Mouse (Mus musculus) spleen, adult 12 weeks (tissue): ENCODE results near the gene Ranbp1.

Source experiments
- DNase-seq: peaks from one replicate; pipeline ENCODE4 v3.0.0; 2022; ENCODE audit warnings: low spot score

Gene Ranbp1

DNA sequence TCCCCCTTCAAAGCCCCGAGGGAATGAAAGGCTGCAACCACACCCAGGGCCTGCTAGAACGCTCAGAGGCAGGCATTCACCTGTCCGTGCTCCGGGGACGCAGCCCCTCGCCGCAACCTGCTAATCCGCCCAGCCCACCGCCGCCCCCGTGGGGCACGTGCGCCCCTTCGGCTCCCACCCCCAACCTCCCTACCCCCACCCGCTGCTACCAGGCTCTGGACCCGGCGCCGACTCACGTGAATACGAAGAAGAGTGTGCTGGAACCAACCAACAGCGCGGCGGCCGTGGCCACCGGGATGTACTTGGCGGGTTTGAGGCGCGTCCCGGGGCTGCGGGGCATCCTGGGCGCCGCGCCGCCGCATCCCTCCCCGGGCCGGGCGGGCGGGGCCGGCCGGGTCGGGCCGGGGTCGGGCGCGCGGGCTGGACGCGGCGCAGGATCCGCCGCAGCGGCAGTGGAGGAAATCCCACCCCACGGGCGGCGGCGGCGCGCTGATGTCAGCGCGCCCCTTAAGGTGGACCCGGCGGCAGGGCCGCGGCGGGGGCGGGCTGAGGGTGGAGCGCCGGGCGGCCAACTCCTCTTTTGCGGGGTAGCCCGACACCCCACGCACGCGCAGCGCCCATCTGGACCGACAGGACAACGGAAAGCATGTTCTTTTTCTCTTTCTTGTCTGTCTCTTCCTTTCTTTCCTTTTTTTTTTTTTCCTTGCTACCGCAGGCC lies 13.7 kb downstream of the Ranbp1 start, which contains the start of gene Zdhhc8:
Gene Zdhhc8, minus strand, starts transcription at position 466 of the 718 bp plus-strand sequence.
- no peak for DNase-seq

DNA sequence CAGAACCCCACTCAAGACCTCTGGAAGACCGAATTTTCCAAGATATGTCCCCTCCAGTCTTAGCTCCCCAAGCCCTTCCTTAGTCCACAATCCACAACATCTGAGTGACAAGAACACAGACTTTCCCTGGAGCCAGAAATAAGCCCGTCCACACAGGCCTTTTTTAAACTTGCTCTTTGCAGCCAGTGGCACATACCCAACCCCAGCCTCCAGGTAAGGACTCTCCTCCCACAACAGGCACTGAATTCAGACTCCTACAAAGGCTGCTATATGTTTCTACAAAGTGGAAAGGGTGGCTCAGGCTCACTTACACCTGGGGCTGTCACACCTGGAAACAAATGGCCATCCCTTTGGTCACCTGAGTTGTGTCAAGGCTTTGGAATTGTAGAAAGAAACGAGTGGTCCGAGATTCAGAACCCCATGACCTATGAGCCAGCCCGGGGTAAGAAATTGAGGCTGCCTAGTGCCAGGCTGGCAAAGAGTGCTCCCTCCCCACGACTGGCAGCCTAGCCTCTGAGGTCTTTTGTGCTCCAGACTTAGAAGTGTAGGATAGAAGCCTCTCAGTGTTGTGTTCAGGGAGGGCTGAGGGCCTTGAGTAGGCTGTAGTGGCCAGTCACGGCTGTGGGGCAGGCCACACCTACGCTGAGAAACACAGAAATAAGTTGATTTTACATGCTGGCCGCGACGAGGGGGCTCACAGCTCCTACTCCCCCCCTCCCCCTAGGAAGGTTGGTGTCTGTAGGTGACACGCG lies 14.4 kb downstream of the Ranbp1 start:
- no peak for DNase-seq

DNA sequence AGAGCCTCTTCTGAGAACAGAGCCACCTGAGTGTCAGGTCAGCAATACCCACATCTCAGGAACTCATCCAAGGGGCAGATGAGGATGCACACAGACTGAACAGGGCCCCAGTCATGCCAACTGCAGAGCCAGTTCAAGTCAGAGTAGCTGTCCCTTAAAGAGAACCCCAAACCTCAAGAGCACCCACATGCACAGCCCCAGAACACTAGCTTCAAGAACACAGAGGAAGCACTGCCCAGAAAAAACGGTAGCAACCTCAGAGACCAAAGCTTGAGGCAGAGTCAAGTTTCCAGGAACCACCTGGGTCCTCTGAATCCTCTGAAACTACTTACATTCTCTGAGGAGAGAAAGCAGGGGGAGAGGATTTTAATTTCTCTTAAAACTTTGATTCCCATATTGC lies 15.1 kb downstream of the Ranbp1 start:
- no peak for DNase-seq

DNA sequence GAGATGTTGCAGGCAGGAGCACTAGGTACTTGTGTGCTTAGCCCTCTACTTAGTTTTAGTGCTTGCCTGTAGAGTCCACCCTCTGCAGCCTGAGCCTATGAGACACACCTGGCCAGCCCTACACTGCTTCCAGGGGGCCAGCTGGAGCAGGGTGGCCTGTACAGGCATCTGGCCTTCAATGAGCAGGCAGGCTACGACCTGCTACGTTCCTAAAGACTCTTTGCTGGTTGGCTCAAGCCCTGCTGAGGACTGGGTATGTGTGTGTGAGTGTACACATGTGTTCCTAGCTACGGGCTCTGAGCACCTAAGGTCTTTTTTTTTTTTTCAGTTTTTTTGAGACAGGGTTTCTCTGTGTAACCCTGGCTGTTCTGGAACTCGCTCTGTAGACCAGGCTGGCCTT lies 17.1 kb downstream of the Ranbp1 start:
- DNase-seq, result no peak

DNA sequence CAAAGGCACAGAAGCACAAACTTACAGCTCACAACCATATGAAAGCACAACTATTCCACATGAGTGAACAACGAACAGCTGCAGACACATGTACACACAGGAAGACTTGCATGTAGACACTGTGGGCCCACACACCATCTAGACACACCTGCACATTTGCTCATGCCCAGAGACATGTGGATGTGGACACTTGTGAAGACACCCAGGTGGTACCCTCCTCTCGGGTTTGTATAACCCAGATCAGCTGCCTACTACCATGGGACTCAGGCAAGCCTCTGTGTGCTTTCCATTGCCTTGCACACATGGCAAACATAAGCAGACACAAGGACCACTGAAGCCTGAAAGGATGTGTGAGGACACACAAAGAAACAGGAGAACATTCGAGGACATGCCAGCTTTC lies 17.5 kb downstream of the Ranbp1 start:
- no peak for DNase-seq

DNA sequence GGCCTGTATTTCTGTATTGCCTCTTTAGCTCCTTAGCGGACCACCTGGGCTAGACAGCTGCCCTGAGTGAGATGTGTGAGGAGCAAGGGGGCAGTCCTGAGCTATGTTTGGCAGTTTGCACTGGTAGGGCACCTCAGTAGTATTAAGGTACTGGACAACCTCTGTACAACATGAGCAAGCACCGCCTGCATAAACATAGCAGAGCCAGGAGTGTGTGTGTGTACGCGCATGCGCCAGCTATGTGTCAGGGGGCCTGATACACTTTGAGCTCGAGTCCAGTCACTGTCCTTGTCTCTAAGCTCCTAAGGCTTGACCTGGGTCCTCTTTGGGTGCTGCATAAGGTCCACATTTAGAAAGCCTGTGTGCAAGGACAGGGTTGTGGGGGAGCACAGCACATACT lies 17.9 kb downstream of the Ranbp1 start:
- no peak for DNase-seq

DNA sequence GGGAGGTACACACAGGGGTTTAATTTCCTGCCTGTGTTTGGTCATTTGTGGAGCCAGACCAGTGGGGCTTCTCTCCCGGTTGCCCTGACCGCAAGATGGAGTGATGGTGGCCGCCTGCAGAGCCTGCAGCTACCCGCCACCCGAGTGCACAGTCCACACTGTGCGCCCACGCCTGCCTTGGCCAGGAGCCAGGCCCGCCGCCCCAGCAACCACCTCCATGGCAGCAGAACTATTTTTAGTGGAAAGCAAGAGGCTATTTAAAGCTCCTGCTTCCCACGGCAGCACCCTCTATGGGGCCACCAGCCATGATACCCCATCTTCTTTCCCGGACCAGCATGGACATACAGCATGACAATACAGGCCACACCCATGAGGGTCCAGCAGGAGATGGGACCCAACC lies 18.9 kb downstream of the Ranbp1 start:
- no peak for DNase-seq

DNA sequence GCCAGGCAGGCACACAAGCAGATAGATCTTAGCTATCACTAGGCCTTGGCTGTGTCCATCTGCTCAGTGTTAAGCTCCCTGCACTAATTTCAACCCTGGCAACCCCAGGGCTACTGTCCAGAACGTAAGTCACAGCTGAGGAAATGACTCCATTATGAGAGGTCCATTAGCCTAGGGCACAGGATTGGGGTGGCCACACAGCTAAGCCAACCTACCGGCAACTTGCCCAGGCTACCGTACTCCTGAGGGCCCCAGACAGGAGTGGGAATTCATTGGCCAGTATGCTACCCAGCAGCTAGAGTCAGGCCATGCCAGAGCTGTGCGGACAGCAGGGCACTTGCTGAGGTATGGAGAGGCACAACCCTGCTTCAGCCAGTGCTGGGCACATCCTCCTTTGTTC lies 19.7 kb downstream of the Ranbp1 start:
- DNase-seq, result no peak

DNA sequence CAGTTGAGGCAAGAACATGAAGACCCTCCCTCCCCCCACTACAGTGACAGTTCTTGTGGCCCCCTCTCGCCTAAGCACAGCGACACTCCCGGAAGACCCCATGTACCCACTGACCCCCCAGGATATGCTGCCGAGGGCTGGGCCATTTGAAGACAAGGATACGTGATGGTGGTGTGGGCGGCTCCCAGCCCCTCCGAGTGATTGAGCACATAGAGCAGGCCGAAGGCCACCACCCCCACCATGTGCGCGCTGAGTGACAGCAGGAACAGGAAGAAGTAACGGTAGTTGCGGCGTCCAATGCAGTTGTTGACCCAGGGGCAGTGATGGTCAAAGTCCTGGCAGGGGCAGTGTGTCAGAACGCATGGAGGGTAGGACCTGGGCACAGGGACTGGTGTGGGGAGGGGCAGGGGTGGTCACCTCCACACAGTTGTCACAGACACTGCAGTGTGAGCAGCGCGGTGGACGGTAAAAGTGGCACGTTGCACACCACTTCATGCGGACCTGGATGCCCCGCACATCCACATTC lies 20.6 kb downstream of the Ranbp1 start:
- no peak for DNase-seq

DNA sequence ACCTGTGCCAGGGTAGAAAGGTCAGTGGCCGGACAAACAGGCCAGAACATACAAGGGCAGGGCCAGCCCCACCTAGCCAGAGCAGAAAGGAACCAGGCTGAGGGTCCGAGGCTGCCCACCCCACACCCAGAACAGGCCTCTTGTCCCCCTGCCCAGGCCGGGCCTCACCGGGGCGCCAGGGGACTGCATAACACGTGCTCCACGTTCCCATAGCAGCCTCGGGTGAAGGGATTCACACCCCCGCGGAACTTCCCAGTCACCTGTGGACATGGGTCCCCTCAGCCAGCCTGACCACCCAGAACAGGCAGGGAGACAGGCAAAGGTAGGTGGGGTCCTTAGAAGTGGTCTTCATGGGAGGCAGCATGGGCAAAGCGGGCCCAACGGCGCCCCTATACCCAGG lies 21.3 kb downstream of the Ranbp1 start:
- DNase-seq, result no peak

DNA sequence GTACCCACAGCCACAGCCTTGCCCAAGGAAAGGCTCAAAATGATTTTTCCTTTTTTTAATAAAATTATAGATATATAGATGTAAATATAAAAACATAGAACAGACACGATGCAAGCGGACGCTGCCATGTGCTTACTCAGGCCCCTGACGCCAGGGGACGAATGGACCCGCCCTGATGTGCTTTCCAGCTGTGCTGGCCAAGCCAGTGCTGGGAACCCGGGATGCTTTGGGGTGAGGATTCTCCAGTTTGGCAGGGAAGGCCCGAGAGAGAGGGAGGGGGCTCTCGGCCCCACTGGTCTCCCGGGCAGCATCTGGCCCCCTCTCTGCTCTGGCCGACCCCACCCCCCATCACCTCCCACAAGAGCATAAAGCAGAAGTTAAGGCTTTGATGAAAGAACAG lies 26.3 kb downstream of the Ranbp1 start:
- no peak for DNase-seq

DNA sequence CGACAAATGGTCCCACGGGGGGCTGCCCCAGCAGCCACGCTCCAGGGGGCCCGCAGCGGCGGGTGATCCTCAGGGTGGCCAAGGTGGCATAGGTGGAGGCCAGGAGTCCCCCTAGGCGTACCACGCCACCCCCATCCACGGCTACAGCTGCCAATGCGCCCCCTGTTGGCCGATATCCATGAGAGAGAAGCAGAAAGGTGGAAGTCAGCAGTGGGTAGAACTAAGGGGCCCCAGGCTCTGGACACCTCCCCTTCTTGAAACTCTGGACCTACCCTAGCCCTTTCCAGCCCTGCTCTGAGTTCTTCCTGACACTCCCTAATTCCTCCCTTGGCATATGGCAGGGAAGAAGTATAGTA lies 27.0 kb downstream of the Ranbp1 start:
- no peak for DNase-seq

DNA sequence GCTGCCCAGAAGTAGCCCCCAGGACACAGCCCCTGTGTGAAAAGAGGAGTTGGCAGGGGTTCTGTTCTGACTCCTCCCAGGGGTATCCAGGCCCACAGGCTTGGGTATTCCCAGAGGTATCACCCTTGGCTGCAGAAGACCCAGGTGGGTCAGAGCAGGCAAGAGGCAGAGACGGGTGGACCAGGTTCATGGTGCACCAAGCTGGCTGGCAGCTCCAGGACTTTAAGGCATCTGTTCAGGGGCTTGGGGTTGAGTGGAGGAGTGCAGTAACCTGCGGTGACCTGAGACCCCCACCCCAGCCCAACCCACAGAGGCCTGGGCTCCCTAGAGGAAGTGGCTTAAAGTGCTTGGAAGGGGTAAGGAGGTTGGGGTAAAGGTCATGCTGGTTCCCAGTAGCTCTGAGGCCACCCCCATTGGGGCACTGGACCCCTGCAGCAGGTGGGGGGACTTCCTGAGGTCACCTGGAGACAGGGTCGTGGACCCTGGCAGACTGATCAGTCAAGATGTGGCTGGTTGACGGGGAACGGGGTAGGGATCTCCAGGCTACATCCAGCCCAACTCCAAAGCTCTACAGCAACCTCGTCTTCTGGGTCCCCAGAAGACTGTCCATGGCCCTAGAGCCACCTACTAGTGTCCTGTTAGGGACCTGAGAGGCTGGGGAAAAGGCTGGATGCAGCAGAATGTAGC lies 27.5 kb downstream of the Ranbp1 start:
- DNase-seq, result no peak

DNA sequence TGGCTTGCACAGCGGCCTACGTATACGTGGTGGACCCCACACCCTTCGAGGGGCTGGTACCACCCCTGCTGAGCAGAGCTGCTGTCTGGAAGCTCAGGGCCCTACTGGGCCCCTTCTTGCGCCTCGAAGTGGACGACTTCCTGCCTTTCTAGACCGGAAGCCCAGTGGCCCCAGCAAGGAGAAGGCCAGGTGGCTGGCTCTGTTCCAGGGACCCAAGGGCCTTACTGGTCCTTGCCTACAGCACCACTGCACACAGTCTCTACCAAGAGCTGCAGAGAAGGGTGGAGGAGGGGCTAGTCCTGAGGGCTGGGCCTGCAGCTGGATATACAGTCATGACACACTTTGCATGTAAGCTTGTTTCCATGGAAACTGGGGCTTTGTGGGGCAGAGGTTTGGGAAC lies 28.5 kb downstream of the Ranbp1 start:
- DNase-seq, result no peak

DNA sequence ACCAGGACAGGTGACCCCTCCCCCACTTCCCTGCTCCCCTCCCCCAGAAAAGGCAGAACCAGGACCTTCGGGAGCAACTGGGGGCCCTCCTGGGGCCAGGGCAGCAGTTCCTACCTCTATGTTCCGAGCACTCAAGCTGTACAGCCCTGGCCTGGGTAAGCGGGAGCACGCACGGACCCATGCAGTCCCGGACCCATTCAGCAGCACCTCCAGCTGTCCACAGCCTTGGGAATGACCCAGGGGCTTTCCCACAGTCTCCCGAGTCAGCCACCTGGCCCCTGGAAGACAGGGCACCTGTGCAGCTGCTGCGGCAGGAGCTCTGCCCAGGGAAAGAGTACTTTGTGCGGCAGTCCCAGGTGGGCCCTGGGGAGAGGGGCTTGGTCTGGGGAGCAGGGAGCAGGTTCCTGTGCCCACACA lies 29.9 kb downstream of the Ranbp1 start:
- DNase-seq, result no peak

DNA sequence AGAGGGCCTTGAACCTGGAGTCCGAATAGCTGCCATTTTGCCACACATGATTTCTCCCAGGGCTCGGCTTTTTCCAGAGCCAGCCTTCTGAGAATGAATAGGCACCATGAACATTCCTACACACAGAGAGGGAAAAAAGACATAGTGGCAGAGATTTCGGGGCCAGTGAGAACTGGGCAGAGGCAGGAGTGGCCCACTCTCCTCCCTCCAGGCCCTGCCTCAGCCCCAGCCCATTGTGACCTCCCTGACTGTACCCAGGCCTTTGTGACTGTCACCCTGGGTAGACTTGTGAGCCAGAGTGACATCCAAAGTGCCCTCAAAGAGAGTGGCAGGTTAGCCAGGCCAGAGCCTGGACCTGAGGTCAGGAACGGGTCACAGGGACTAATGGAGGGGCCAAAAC lies 31.0 kb downstream of the Ranbp1 start, which contains the start of gene Ccdc188:
Gene Ccdc188, plus strand, starts transcription at position 301 of the 400 bp plus-strand sequence.
- DNase-seq, result no peak

DNA sequence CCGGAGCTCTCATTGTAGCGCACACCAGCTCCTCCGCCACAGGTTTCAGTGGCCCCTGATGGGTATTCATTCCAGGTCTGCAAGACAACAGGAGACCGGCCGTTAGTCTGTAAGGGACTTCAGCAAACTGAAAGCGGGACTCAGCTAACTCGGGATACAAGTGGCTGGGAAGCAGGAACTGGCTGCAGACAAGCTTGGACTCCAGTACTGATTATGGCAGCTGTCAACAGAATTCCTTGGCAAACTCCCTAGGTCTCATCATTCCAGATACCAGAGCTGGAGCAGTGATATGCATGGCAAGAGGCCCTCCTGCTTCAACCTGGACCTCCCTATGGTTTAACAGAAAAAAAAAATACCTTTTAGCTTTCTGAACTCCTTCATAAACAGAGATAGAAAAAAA lies 33.7 kb downstream of the Ranbp1 start:
- DNase-seq, result no peak

DNA sequence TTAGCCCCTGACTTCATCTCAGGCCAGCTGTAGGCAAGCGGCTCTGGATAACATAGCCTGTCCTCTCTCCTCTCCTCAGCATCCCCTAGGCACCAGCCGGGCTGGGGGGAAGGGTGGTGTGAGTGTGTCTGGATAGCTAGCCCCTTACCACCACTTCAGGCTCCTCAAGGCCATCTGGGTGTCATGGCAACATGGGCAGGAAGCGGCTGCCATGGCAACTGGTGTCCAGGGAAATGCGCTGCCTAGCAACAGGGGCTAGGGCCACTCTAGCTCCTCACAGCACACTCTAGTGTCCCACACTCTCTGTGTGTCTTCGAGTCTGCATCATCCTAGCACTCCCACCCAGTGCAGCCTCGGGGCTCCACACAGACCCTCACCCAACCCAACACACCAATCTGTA lies 34.8 kb downstream of the Ranbp1 start:
- no peak for DNase-seq

DNA sequence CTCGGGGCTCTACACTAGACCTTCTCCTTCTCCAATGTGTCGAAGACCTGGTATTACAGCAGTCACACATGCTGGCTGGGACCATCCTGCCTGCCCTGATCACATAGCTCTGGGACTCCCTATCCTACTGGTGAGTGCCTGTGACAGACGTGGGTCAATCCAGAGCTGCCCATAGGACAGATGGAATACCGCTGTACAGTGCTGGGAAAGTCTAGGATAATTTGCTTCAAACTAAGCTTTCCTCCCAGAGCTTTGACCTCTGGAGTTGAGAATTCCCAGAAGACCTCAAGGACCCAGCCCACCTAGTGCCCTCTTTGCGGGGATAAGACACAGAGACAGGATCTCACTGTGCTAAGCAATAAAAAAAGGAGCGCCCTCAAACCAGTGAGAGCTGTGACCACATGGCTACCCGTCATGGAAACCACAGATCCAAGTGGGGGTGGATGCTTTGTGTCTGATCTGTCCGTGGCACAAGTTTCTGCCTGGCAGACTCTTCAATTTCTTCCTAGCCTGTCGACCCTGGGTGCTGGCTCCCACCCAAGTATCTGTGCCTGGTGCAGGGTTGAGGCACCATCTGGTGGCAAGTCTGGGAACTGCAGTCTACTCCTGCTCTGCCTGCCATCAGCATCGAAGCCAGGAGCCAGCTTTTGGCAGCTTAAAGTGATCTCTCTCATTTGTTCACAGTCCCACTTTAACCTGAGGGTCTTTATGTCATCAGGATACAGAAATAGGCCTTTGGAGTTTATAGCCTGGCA lies 36.9 kb downstream of the Ranbp1 start:
- DNase-seq, result peak; percentile 56

DNA sequence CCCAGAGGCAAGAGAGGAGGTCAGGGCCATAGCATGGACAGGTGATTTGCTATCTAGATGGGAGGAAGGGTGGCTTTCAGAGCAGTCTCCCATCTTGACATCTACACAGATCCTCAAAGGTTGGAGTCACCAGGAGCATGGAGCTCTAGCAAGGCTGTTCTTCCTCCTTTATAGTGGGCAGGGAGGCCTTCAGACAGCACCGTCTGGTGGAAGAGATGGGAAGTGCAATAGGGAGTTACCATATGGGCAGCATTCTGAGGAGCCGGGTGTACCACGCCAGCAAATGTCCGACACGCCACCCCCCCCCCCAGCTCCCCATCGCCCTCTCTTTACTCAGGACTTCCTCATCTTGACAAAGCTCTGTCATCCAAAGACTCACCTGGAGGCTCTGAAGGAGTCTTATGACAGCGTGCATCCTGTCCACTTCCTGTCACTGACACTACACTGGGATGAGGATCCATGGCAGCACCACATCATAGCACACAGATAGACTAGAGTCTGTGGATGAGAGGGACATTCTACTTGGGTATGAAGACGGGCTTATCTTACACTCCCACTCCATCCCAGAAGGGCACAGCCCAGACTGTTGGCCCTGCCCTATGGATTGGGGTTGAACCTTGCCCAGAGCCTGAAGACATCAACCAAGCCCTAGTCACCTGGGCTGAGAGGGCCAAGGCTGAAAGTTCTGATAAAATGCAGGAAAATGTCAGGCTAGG lies 37.7 kb downstream of the Ranbp1 start:
- no peak for DNase-seq

DNA sequence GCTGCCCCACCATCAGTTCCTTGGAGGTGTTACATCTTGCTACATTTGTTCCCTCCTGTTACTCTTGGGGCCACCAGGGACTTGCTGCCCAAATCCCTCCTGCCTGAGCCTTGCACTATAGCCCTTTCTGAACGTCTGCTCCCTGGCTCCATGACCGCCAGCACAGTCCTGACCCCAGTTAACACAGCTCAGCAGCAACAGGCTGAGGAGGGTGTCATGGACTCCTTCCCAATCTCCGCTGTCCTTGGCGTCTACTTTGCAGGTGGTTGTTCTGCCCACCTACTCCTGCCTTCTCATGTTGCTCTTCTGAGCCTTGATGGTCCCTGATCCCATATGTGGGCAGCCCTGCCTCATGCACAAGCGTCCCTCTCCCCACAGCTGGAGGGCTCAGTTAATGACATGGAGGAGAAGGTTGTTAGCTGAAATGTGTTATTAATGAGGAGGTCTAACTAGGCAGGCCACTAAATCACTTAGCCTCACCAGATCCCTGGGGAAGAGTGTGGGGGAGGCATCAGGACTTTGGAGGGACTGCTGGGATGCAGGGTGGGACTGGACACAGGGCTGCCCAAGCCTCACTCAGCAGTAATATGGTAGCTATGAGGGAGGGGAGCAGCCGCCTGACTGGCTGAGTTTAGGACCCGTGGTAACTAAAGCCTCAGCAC lies 45.0 kb downstream of the Ranbp1 start:
- no peak for DNase-seq
